Mouse (Mus musculus) spleen, postnatal 0 days (tissue): Measurements from ENCODE around the gene Olfr329-ps. TPM values are rescaled to one million over a fixed set of nuclear protein-coding genes. Genes with fewer than 3 reads are reported as not detected.

ENCODE experiments used
- polyA plus RNA-seq: library from polyadenylated mRNA; unstranded; fragments of >200 nt; fragmentation: Nextera tagmentation; extraction: Ambion mirVana; gene quantifications from 2 replicates; pipeline ENCODE4 v1.2.1, GENCODE M21; 2015

The Olfr329-ps gene
- not detected in 2 replicates for polyA plus RNA-seq

DNA sequence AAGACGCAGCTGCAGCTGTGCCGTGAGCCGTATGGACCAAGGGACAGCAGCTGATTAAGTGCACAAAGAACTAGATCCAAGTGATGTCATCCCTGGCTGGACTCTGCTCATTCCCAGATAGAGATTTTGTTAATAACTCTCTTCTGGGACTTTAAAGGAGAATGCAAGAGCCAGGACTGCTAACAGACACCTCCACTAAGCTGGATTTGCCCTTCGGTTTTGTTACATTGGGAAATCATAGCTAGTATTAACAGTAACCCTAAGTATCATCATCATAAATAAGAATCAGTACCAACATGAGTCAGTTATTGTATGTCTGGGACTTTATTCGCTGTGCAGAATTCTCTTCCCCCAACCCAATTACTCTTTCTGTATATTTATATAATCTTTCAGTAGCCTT is at the start of gene Olfr329-ps:
Gene Olfr329-ps (minus strand): TSS at position 101 of the 400 bp plus-strand sequence.

DNA sequence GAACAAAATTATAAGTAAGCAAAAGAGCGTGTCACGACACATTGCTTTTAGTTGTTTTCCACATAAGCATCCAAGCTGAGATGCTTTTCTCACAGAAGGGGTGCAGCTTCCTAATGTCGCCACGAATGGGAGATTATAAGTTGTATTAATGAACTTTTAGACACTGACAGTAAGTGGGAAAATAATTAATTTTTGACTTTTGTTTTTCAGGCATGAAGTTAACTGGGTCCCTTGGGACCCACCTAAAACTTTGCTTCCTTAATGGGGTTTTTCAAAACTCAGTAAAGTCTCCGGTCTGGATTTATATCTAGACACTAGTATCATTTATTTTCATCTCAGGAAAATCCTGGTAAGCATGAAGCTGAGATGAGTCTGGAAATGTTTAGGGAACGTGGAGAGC is 48.6 kb upstream of the Olfr329-ps start, which contains the start of gene Olfr324:
Gene Olfr324 (plus strand): TSS at position 301 of the 400 bp plus-strand sequence.

DNA sequence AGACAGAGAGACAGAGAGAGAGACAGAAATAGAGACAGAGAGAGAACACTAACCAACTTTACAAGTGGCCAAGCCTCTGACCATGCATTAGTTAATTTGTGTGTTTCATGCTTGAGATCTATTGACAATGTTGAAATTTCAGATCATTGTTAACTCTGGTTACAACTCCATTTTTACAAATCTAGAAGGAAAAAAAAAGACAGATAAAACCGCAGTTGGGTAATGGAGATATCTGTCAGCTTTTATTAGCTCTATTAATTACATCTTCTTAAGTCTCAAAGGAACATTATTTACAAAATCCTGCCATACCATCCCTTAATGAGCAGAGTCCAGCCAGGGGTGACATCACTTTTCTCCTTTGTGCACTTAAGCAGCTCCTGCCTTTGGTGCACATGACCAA is 31.2 kb upstream of the Olfr329-ps start, which contains the start of gene Olfr325:
Gene Olfr325 (plus strand): TSS at position 301 of the 400 bp plus-strand sequence.

DNA sequence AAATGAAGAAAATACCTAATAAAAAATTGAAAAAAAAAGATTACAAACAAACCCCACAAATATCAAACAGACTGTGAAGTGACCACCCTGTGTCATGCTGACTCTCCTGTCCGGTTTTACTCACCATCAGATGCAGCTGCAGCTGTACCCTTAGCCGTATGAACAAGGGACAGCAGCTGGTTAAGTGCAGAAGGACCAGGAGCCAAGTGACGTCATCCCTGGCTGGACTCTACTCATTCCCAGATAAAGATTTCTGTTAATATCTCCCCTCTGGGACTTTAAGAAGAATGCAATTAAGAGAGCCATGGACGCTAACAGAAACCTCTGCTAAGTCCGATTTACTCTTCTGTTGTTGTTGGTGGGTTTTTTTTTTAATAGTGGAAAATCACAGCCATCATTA is 24.2 kb upstream of the Olfr329-ps start, which contains the start of gene Olfr224:
Gene Olfr224 (minus strand): TSS at position 149 of the 400 bp plus-strand sequence.

GRCm38 (mm10) chr11:58555536-58555935 is 9.3 kb upstream of the Olfr329-ps start, which contains the start of gene Olfr328:
Gene Olfr328, minus strand, starts transcription at chr11:58555636.

GRCm38 (mm10) chr11:58534736-58535135 is 11.5 kb downstream of the Olfr329-ps start, which contains the start of gene Olfr330:
Gene Olfr330, minus strand, starts transcription at chr11:58534836.

GRCm38 (mm10) chr11:58502472-58502871 is 43.8 kb downstream of the Olfr329-ps start, which contains the start of gene Olfr331:
Gene Olfr331, minus strand, starts transcription at chr11:58502572.

GRCm38 (mm10) chr11:58492455-58492854 is 53.8 kb downstream of the Olfr329-ps start, which contains the start of gene Olfr332:
Gene Olfr332, minus strand, starts transcription at chr11:58492555.

Other genes with a start within 250 kb of the Olfr329-ps start
- 11.9 and 14.9 TPM in 2 replicates for gene Zfp692, start 239.4 kb downstream of the Olfr329-ps start, polyA plus RNA-seq
- 86.8 and 94.5 TPM in 2 replicates for gene Zfp672, start 216.1 kb downstream of the Olfr329-ps start, polyA plus RNA-seq
- 16.8 and 18.7 TPM in 2 replicates for gene Sh3bp5l, start 215.7 kb downstream of the Olfr329-ps start, polyA plus RNA-seq
- gene Lypd8, start 167.4 kb downstream of the Olfr329-ps start, polyA plus RNA-seq = not detected in 2 replicates
- gene 1810065E05Rik, start 125.3 kb downstream of the Olfr329-ps start, polyA plus RNA-seq = not detected in 2 replicates
- gene Gm12253, start 113.9 kb downstream of the Olfr329-ps start, polyA plus RNA-seq = not detected in 2 replicates
- not detected in 2 replicates for gene Lypd9, start 93.5 kb downstream of the Olfr329-ps start, polyA plus RNA-seq
- not detected in 2 replicates for gene Olfr30, start 84.2 kb downstream of the Olfr329-ps start, polyA plus RNA-seq
- not detected in 2 replicates for gene Olfr332, start 53.9 kb downstream of the Olfr329-ps start, polyA plus RNA-seq
- not detected in 2 replicates for gene Olfr331, start 43.9 kb downstream of the Olfr329-ps start, polyA plus RNA-seq
- not detected in 2 replicates for gene Olfr330, start 11.6 kb downstream of the Olfr329-ps start, polyA plus RNA-seq
- gene Olfr328, start 9.2 kb upstream of the Olfr329-ps start, polyA plus RNA-seq = 0.07 TPM in 1 of 2 replicates, not detected in the other
- gene Olfr224, start 24.1 kb upstream of the Olfr329-ps start, polyA plus RNA-seq = not detected in 2 replicates
- gene Olfr325, start 31.3 kb upstream of the Olfr329-ps start, polyA plus RNA-seq = not detected in 2 replicates
- not detected in 2 replicates for gene Olfr324, start 48.7 kb upstream of the Olfr329-ps start, polyA plus RNA-seq
- 0.14 and 0.19 TPM in 2 replicates for gene 2210407C18Rik, start 69.7 kb upstream of the Olfr329-ps start, polyA plus RNA-seq
- not detected in 2 replicates for gene Olfr323, start 84.1 kb upstream of the Olfr329-ps start, polyA plus RNA-seq
- 12.8 and 13.1 TPM in 2 replicates for gene Trim58, start 94.0 kb upstream of the Olfr329-ps start, polyA plus RNA-seq
- gene Olfr322, start 112.4 kb upstream of the Olfr329-ps start, polyA plus RNA-seq = 0.04 TPM in 2 replicates
- not detected in 2 replicates for gene Olfr320, start 134.7 kb upstream of the Olfr329-ps start, polyA plus RNA-seq
- gene Olfr319, start 152.7 kb upstream of the Olfr329-ps start, polyA plus RNA-seq = not detected in 2 replicates
- not detected in 2 replicates for gene Olfr318, start 177.6 kb upstream of the Olfr329-ps start, polyA plus RNA-seq
- gene Olfr317, start 192.8 kb upstream of the Olfr329-ps start, polyA plus RNA-seq = not detected in 2 replicates
- gene Olfr316, start 206.3 kb upstream of the Olfr329-ps start, polyA plus RNA-seq = not detected in 2 replicates
- gene Olfr315, start 226.8 kb upstream of the Olfr329-ps start, polyA plus RNA-seq = not detected in 2 replicates
- not detected in 2 replicates for gene Olfr314, start 236.5 kb upstream of the Olfr329-ps start, polyA plus RNA-seq